8 mouse cellular contexts compared by ENCODE assay signal in genomic region chr13:81657008-81657350, GRCm38 (mm10). TPM values are rescaled to one million over a fixed set of nuclear protein-coding genes. Genes with fewer than 3 reads are reported as not detected.
A peak's percentile ranks its signal among the peaks of the same experiment; 100 is the strongest.
DNase-seq lines count a peak whose midpoint lies in the region; ATAC-seq and TF ChIP-seq lines count a peak whose summit lies in the region.

No protein-coding gene starts in this region.

- peak overlapping the region; percentile 84 for H3K4me2 ChIP-seq in hindbrain, embryonic 13.5 days
- peak overlapping the region; percentile 77 for H3K4me2 ChIP-seq in midbrain, embryonic 13.5 days (replicated peaks)

- no peaks in the 10 kb centered on the region for H3K9me3 ChIP-seq in hindbrain, embryonic 13.5 days
- no peaks in the 10 kb centered on the region for H3K9me3 ChIP-seq in midbrain, embryonic 13.5 days

- WGBS in kidney, adult 2 months: 23% methylated on average over 5 of the region's 5 CpGs
- WGBS in bone marrow, adult 2 months: 33% methylated on average over 5 of the region's 5 CpGs
- 4% methylated on average over 5 of the region's 5 CpGs for WGBS in hindbrain, embryonic 13.5 days
- WGBS in midbrain, embryonic 13.5 days: 8% methylated on average over 5 of the region's 5 CpGs

- H3K4me1 ChIP-seq in kidney, adult 2 months (ENCODE audit: control insufficient read depth, insufficient read depth, low read length): no peaks in the 10 kb centered on the region; the same call in 1 of the 2 replicates
- H3K4me1 ChIP-seq in bone marrow, adult 2 months (ENCODE audit: control insufficient read depth, insufficient read depth, low read length): no peaks in the 10 kb centered on the region; the same call in 1 of the 2 replicates
- H3K4me1 ChIP-seq in hindbrain, embryonic 13.5 days (replicated peaks): peaks cover 26% of the 10 kb centered on the region
- peaks cover 27% of the 10 kb centered on the region for H3K4me1 ChIP-seq in midbrain, embryonic 13.5 days (replicated peaks)

- no peak for TF ChIP-seq POLR2A in kidney, adult 2 months (IDR thresholded peaks at IDR 0.05; ENCODE audit: low read depth, low read length)
- no peak for TF ChIP-seq POLR2A in bone marrow, adult 2 months (IDR thresholded peaks at IDR 0.05; ENCODE audit: borderline replicate concordance, control insufficient read depth, low read depth, low read length)

- H3K27me3 ChIP-seq in kidney, adult 2 months (replicated peaks; ENCODE audit: control insufficient read depth, insufficient read depth, low read length): no peaks in the 10 kb centered on the region
- H3K27me3 ChIP-seq in hindbrain, embryonic 13.5 days: no peaks in the 10 kb centered on the region
- H3K27me3 ChIP-seq in midbrain, embryonic 13.5 days: no peaks in the 10 kb centered on the region

- ATAC-seq in hindbrain, embryonic 13.5 days (ENCODE audit: low FRiP score): no peak
- no peak for ATAC-seq in midbrain, embryonic 13.5 days

- peak overlapping the region; percentile 81 for H3K27ac ChIP-seq in kidney, adult 2 months (ENCODE audit: insufficient read depth, low read depth, low read length)
- peak overlapping the region; percentile 88 for H3K27ac ChIP-seq in bone marrow, adult 2 months (ENCODE audit: control insufficient read depth, insufficient read depth, low read depth, low read length, poor library complexity)
- H3K27ac ChIP-seq in hindbrain, embryonic 13.5 days: peak overlapping the region; percentile 94
- H3K27ac ChIP-seq in midbrain, embryonic 13.5 days: peak overlapping the region; percentile 87

- no peak for TF ChIP-seq CTCF in kidney, adult 2 months (conservative IDR thresholded peaks at IDR 0.05; ENCODE audit: insufficient read depth, insufficient read length, low read depth, low read length)
- TF ChIP-seq CTCF in bone marrow, adult 2 months (IDR thresholded peaks at IDR 0.05; ENCODE audit: control insufficient read depth, insufficient read depth, low read length): no peak

- DNase-seq in kidney, adult 2 months: no peak
- no peak for DNase-seq in kidney, postnatal 4 days
- no peak for DNase-seq in c-Kit-positive CD71-positive TER-119-positive erythroid progenitor cells, embryonic 14.5 days (ENCODE audit: low spot score)
- no peak for DNase-seq in ovary, adult 18-20 months (ENCODE audit: low spot score)
- no peak for DNase-seq in kidney, adult 18-20 months

- H3K36me3 ChIP-seq in kidney, adult 2 months (ENCODE audit: control insufficient read depth, insufficient read depth, low read length): no peaks in the 10 kb centered on the region
- H3K36me3 ChIP-seq in hindbrain, embryonic 13.5 days: peaks cover 7% of the 10 kb centered on the region; the same call in 1 of the 2 replicates
- 0 out of 2 replicates have a peak, but pooled peaks cover 4% of the 10 kb centered on the region for H3K36me3 ChIP-seq in midbrain, embryonic 13.5 days

- H3K4me3 ChIP-seq in kidney, adult 2 months (ENCODE audit: insufficient read depth, low read depth, low read length): peak overlapping the region; percentile 75
- peak overlapping the region; percentile 86 for H3K4me3 ChIP-seq in bone marrow, adult 2 months (replicated peaks; ENCODE audit: control insufficient read depth, low read depth, low read length)
- H3K4me3 ChIP-seq in hindbrain, embryonic 13.5 days: peak overlapping the region; percentile 83
- H3K4me3 ChIP-seq in midbrain, embryonic 13.5 days (replicated peaks): peak overlapping the region; percentile 84

- peak overlapping the region; percentile 92 for H3K9ac ChIP-seq in hindbrain, embryonic 13.5 days
- H3K9ac ChIP-seq in midbrain, embryonic 13.5 days (replicated peaks): peak overlapping the region; percentile 84

RNA-seq across cellular contexts. Expression of gene Lysmd3, which starts 0.5 kb away (rescaled TPM):
- polyA plus RNA-seq in kidney, adult 2 months (2012; rRNA removed): 3.9 and 4.4 TPM in 2 replicates
- 3.0 and 4.5 TPM in 2 replicates for polyA plus RNA-seq in bone marrow, adult 2 months (2011; ENCODE audit: insufficient read depth, insufficient read length, low replicate concordance, missing spikeins)
- polyA plus RNA-seq in hindbrain, embryonic 13.5 days (2015; fragmentation: Nextera tagmentation; extraction: Ambion mirVana): 19.5 and 20.8 TPM in 2 replicates
- 21.5 and 22.5 TPM in 2 replicates for polyA plus RNA-seq in midbrain, embryonic 13.5 days (2015; fragmentation: Nextera tagmentation; extraction: Ambion mirVana)

RNA-seq across cellular contexts. Expression of gene Adgrv1, which starts 24.0 kb away (rescaled TPM):
- polyA plus RNA-seq in kidney, adult 2 months (2012; rRNA removed): 0.56 and 0.61 TPM in 2 replicates
- polyA plus RNA-seq in bone marrow, adult 2 months (2011; ENCODE audit: insufficient read depth, insufficient read length, low replicate concordance, missing spikeins): 1.7 TPM in 1 of 2 replicates, not detected in the other
- polyA plus RNA-seq in hindbrain, embryonic 13.5 days (2015; fragmentation: Nextera tagmentation; extraction: Ambion mirVana): 19.1 and 22.0 TPM in 2 replicates
- 28.5 and 29.1 TPM in 2 replicates for polyA plus RNA-seq in midbrain, embryonic 13.5 days (2015; fragmentation: Nextera tagmentation; extraction: Ambion mirVana)

RNA-seq across cellular contexts. Expression of gene Polr3g, which starts 53.8 kb away (rescaled TPM):
- 2.7 and 3.1 TPM in 2 replicates for polyA plus RNA-seq in kidney, adult 2 months (2012; rRNA removed)
- 4.9 and 5.0 TPM in 2 replicates for polyA plus RNA-seq in bone marrow, adult 2 months (2011; ENCODE audit: insufficient read depth, insufficient read length, low replicate concordance, missing spikeins)
- polyA plus RNA-seq in hindbrain, embryonic 13.5 days (2015; fragmentation: Nextera tagmentation; extraction: Ambion mirVana): 4.2 and 6.2 TPM in 2 replicates
- polyA plus RNA-seq in midbrain, embryonic 13.5 days (2015; fragmentation: Nextera tagmentation; extraction: Ambion mirVana): 4.1 and 5.5 TPM in 2 replicates

RNA-seq across cellular contexts. Expression of gene Mblac2, which starts 54.2 kb away (rescaled TPM):
- 3.3 and 5.3 TPM in 2 replicates for polyA plus RNA-seq in kidney, adult 2 months (2012; rRNA removed)
- 2.8 and 9.1 TPM in 2 replicates for polyA plus RNA-seq in bone marrow, adult 2 months (2011; ENCODE audit: insufficient read depth, insufficient read length, low replicate concordance, missing spikeins)
- polyA plus RNA-seq in hindbrain, embryonic 13.5 days (2015; fragmentation: Nextera tagmentation; extraction: Ambion mirVana): 24.0 and 25.6 TPM in 2 replicates
- polyA plus RNA-seq in midbrain, embryonic 13.5 days (2015; fragmentation: Nextera tagmentation; extraction: Ambion mirVana): 20.3 and 21.7 TPM in 2 replicates
